Mouse (Mus musculus): Measurements from ENCODE around the gene Tex50.
"Not testable (repeated sequence)": the region's sequence is repeated elsewhere in the genome, so short reads cannot be mapped to it uniquely, and the experiment has no call there.

Gene Tex50

DNA sequence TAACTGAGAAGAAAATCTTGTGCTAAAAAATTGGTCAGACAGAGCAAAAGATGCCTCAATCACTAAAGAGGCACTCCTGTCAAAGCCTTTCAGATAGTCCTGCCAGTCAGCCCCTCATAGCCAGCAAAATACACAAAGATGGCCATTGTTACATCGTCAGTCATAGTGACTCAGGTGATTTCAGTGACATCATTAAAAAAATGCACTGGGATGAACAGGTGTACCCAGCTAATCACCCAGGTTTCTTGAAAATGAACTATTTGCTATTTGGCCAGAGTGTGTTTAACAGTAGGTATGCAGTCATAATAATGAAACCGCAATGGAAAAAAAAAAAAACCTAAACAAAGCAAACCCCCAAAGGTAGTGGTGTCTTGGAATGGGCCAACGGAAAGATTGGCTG lies at the start of gene Tex50:
Tex50 (minus strand) TSS at position 101 of the 400 bp plus-strand sequence.
- no peak for DNase-seq (ENCODE audit: low spot score in 2 of 2)

- DNase-seq (ENCODE audit: low spot score in 2 of 2): no peak
Observed at GRCm38 (mm10) chr1:161199856-161200255, 40.7 kb upstream of the Tex50 start.

DNA sequence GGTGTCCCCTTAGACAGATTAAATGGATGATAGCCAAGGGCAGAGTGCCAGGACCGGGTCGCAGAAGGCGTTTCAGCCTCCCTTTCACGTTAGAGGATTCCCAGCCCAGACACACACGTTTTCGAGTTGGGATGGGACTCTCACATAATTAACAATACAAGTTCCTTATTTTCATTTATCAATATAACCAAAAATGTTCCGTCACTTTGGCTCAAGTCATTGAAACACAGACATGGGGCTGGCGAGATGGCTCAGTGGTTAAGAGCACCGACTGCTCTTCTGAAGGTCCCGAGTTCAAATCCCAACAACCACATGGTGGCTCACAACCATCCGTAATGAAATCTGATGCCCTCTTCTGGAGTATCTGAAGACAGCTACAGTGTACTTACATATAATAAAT lies 37.2 kb upstream of the Tex50 start:
- DNase-seq (ENCODE audit: low spot score in 2 of 2): not testable (repeated sequence)

DNA sequence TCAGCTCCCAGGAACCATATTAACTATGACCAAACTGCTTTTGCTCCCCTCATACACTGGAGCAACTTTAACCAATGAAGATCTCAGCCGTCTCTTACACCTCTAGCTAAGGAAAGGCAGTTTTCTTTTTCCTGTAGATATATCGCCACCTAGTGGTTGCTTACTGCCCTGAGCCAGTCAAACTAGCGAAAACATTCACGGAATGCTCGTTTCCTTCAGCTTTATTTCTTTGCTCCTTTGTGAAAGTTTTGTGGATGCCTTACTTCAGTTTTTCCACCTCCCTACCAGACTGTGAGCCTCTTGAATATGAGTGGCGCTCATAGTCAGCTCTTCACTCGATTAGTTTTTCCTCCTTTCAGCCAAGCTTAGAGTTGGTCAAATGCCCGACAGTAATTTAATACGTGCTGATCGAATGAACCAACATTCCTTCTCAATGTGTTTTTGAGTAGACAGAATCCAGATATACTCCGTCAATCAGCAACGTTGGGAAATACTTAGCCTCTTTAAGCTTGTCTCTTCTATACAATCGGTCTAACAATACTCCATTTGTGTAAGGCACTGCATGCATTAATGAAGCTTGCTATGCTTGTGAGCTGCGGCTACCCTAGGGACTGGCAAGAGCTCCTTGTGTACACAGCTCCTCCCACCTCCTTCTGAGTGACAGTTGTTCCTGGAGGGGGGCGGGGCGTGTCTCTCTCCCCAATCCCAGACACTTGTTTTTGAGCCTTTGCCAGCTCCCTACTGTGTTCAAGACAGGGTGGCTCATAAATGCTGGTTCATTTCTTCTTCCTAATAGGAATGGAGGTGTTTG lies 36.6 kb upstream of the Tex50 start:
- DNase-seq (ENCODE audit: low spot score in 2 of 2): peak; percentile 80 to 84

GRCm38 (mm10) chr1:161190253-161190910 lies 31.3 kb upstream of the Tex50 start:
- DNase-seq (ENCODE audit: low spot score in 2 of 2): no peak

GRCm38 (mm10) chr1:161185431-161185830 lies 26.3 kb upstream of the Tex50 start:
- DNase-seq (ENCODE audit: low spot score in 2 of 2): no peak

DNA sequence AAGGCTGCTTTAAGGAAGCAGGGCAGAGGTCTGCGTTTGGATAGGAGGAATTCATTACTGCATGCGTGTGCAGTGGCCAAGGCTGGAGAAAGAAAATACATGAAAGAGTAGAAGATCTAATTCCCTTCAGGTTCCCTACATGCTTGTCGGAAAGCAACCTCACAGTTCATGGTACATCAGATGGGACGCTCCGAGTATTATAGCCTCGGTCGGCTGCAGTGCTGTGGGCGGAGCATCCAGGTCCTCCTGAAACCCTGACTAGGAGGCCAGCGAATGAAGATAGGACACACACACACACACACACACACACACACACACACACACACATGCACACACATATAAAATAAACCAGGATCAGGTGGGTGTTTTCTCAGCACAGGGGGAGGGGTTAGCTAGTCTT lies 24.6 kb upstream of the Tex50 start:
- DNase-seq (ENCODE audit: low spot score in 2 of 2): no peak

GRCm38 (mm10) chr1:161182386-161182785 lies 23.3 kb upstream of the Tex50 start:
- no peak for DNase-seq (ENCODE audit: low spot score in 2 of 2)

DNA sequence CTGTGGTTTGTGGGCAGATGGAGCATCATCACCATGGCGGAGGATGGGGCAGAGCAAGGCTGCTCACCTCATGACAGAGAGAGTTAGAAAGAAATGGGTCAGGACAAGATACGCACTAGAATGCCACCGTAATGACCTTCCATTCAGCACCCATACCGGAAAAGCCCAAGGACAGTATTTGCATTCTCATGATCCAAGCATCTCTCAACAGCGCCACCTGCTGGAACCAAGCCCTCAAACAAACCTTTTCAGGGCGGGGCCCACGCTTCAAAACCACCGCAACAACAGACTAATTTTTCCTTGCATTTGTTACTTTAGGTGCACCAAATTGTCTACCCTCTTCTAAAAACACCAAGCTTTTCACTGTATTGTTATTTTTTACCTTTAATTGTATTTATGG lies 21.6 kb upstream of the Tex50 start:
- peak in 1 of 2 experiments; percentile 6 for DNase-seq (ENCODE audit: low spot score in 2 of 2)

DNA sequence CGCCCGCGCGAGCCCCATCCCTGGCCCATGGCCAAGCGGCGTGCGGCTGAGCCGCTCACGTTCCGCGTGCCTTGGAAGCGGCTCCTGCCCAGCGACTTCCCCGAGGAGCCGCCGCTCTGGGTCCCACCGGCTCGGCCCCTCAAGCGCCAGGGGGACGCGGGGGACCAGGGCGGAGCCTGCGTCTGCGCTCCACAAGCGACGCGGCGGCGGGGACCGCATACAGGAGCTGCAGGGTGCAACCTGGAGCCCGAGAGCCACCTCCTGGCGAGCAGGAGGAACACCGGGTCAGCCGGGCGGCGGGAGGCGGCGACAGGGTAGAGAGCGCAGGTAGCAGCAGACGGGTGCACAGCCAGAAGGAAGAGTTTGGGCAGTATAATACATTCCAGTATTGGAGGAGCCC lies 11.5 kb upstream of the Tex50 start:
- peak; percentile 8 to 21 for DNase-seq (ENCODE audit: low spot score in 2 of 2)

DNA sequence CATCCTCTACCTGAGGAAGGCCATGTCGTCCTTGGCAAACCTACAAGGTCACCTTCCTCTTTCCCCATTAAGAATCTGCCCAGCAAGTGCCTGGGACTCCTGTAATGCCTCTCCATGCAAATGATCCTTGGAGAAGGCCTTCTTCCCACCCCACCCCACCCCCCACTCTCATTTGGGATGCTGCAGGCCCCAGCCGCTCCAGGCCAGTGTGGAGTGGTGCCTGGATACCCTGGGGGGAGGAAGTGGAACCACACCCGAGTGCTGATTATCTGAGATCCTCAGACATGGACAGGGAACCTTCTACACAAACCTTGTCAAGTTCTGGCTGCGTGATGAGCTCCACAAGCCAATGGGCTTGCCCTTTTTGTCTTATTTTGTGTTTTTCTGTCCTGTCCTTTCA lies 1.2 kb upstream of the Tex50 start:
- no peak for DNase-seq (ENCODE audit: low spot score in 2 of 2)

- no peak for DNase-seq (ENCODE audit: low spot score in 2 of 2)
Observed at GRCm38 (mm10) chr1:161156546-161156945, 2.6 kb downstream of the Tex50 start.

DNA sequence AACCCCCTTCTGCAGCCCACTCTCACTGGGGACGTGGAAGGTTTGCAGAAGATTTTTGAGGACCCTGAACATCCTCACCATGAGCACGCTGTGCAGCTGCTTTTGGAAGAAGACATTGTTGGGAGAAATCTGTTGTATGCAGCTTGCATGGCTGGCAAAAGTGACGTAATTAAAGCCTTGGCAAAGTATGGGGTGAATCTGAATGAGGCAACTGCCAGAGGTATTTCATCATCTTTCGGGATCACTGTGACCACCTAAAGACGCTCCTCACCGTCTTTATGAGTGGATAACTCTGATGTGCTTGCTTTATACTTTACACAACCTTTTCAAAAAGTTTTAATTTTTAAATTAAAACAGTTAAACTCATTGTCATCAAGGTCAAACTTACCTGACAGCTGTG lies 8.0 kb downstream of the Tex50 start:
- no peak for DNase-seq (ENCODE audit: low spot score in 2 of 2)

- DNase-seq (ENCODE audit: low spot score in 2 of 2): no peak
Observed at GRCm38 (mm10) chr1:161147888-161148287, 11.2 kb downstream of the Tex50 start.

GRCm38 (mm10) chr1:161145611-161146010 lies 13.5 kb downstream of the Tex50 start:
- not testable (repeated sequence) for DNase-seq (ENCODE audit: low spot score in 2 of 2)

- peak in 1 of 2 experiments; percentile 2 for DNase-seq (ENCODE audit: low spot score in 2 of 2)
Observed at GRCm38 (mm10) chr1:161143216-161143615, 15.9 kb downstream of the Tex50 start.

GRCm38 (mm10) chr1:161142531-161143159 lies 16.5 kb downstream of the Tex50 start, which contains the start of gene Ankrd45:
TSS of gene Ankrd45 (plus strand) at chr1:161142691.
- peak in 1 of 2 experiments; percentile 5 for DNase-seq (ENCODE audit: low spot score in 2 of 2)

GRCm38 (mm10) chr1:161140026-161140762 lies 18.9 kb downstream of the Tex50 start:
- DNase-seq (ENCODE audit: low spot score in 2 of 2): no peak

- DNase-seq (ENCODE audit: low spot score in 2 of 2): no peak
Observed at GRCm38 (mm10) chr1:161139496-161139895, 19.6 kb downstream of the Tex50 start.

DNA sequence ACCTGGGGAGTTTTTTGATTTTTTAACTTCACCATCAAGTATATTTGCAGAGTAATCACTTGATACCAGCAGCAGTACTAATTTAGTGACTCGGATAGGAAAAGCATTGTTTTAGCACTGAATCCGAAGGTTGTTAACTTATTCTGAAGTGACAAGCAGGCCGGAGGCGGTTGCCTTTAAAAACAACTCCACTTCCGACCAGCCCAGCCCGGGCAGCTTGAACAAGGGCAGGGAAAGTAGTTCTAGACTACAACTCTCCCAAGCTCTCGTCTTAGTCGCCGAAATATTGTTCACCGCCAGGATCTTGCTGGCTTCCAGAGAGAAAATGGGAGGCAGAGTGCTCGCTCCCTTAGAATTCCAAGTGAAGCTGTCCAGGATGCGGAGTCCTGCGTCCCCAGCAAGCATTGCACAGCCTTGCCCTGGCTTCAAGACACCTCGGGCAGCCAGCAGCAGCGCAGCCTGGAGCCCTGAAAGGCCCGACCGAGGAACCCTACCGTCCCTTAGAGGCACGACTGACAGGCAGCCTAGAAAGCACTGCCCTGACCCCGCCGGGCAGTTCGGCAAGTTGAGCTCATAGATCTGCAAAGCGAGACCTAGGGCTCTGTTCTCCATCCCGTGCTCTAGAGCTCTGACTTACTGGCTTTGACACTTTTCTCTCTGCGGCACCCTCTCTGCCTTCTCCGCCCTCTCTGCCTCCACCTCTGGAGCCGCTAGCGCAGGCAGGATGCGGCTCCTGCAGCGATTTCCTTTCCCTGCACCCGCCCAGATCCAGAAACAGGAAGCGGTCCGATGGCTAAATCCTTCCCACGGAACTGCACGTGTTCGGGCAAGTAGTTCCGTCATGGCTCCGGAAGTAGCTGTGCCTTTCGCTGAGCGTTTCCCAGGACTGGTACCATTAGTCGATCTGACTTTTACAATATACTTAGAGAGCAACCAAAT lies 28.1 kb downstream of the Tex50 start, which contains the start of gene Klhl20:
Klhl20 (minus strand) TSS at position 786 of the 939 bp plus-strand sequence.
- DNase-seq (ENCODE audit: low spot score in 2 of 2): peak; percentile 83 to 94

DNA sequence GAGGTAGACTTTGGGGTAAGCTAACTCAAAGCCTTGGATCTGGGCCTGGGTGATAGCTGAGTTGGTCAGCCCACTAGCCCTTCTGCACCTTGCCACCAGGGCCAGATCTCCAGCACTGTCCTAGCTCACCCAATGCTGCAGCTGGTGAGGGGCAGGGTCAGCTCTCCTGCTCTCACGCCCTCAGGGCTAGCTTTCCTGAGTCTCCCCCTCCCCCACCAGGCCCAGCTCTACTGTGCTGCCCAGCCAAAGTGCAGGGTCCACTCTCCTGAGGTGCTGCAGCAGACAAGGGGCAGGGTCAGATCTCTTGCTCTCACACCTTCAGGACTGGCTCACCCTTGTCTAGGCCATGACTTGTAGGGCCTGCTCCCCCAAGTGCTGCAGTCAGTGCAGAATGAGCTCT lies 32.7 kb downstream of the Tex50 start:
- no peak for DNase-seq (ENCODE audit: low spot score in 2 of 2)

Data from heart, adult 9 months (tissue).